Mouse (Mus musculus): ENCODE data around the gene Gm12830. TPM values are rescaled to one million over a fixed set of nuclear protein-coding genes. Genes with fewer than 3 reads are reported as not detected.

Gene Gm12830
- polyA plus RNA-seq (2016; fragmentation: Nextera tagmentation; extraction: Ambion mirVana) = 0.09 TPM in 1 of 2 replicates, not detected in the other

- Histone ChIP-seq H3K36me3 (replicated peaks) (no peaks in the 10 kb centered on the region), H3K27me3 (ENCODE audit: poor library complexity, severe bottlenecking) (peaks cover 91% of the 10 kb centered on the region), H3K4me1 (peaks cover 43% of the 10 kb centered on the region), H3K9me3 (no peaks in the 10 kb centered on the region), H3K27ac (peak within 1 kb of the TSS; percentile 62), H3K4me3 (peak within 1 kb of the TSS; percentile 45)
- DNase-seq (ENCODE audit: extremely low spot score, low spot score) = peak; percentile 81
- under 1% methylated on average over 51 of the region's 51 CpGs for WGBS
These were observed at the start of gene Gm12830 for GRCm38 (mm10) chr4:114821567-114822192. Gene Gm12830, plus strand, starts transcription at chr4:114821722.

GRCm38 (mm10) chr4:114773316-114773715, 48.2 kb upstream of the Gm12830 start:
- WGBS = 90% methylated on average over 1 of the region's 1 CpGs
- no peak overlapping the region for H3K27ac ChIP-seq
- peaks cover 6% of the 10 kb centered on the region; the same call in 1 of the 2 replicates for H3K27me3 ChIP-seq (ENCODE audit: poor library complexity, severe bottlenecking)
- H3K36me3 ChIP-seq (replicated peaks) = no peaks in the 10 kb centered on the region
- peak; percentile 5 for DNase-seq (ENCODE audit: extremely low spot score, low spot score)
- H3K4me1 ChIP-seq = peaks cover 15% of the 10 kb centered on the region
- H3K4me3 ChIP-seq = no peak overlapping the region
- H3K9me3 ChIP-seq = no peaks in the 10 kb centered on the region

GRCm38 (mm10) chr4:114777625-114778202, 43.8 kb upstream of the Gm12830 start:
- Histone ChIP-seq H3K36me3 (replicated peaks) (no peaks in the 10 kb centered on the region), H3K27ac (peak overlapping the region; percentile 72), H3K27me3 (ENCODE audit: poor library complexity, severe bottlenecking) (peaks cover 25% of the 10 kb centered on the region), H3K4me3 (no peak overlapping the region), H3K9me3 (no peaks in the 10 kb centered on the region), H3K4me1 (peaks cover 47% of the 10 kb centered on the region)
- no peak for DNase-seq (ENCODE audit: extremely low spot score, low spot score)
- 48% methylated on average over 11 of the region's 11 CpGs for WGBS

- WGBS = 63% methylated on average over 7 of the region's 7 CpGs
- Histone ChIP-seq H3K9me3 (no peaks in the 10 kb centered on the region), H3K27me3 (ENCODE audit: poor library complexity, severe bottlenecking) (peaks cover 37% of the 10 kb centered on the region), H3K27ac (peak overlapping the region; percentile 63; the same call in 1 of the 2 replicates), H3K36me3 (replicated peaks) (no peaks in the 10 kb centered on the region), H3K4me3 (no peak overlapping the region), H3K4me1 (peaks cover 57% of the 10 kb centered on the region)
- DNase-seq (ENCODE audit: extremely low spot score, low spot score) = no peak
These were observed 42.6 kb upstream of the Gm12830 start for GRCm38 (mm10) chr4:114778716-114779474.

GRCm38 (mm10) chr4:114779475-114779757, 42.1 kb upstream of the Gm12830 start:
- H3K4me3 ChIP-seq = no peak overlapping the region
- no peaks in the 10 kb centered on the region for H3K9me3 ChIP-seq
- H3K36me3 ChIP-seq (replicated peaks) = no peaks in the 10 kb centered on the region
- peak; percentile 44 for DNase-seq (ENCODE audit: extremely low spot score, low spot score)
- H3K27ac ChIP-seq = peak overlapping the region; percentile 74
- H3K27me3 ChIP-seq (ENCODE audit: poor library complexity, severe bottlenecking) = peaks cover 42% of the 10 kb centered on the region
- peaks cover 59% of the 10 kb centered on the region for H3K4me1 ChIP-seq
- WGBS = 35% methylated on average over 5 of the region's 5 CpGs

- WGBS = 62% methylated on average over 17 of the region's 17 CpGs
- H3K9me3 ChIP-seq = no peaks in the 10 kb centered on the region
- H3K36me3 ChIP-seq (replicated peaks) = no peaks in the 10 kb centered on the region
- H3K27me3 ChIP-seq (ENCODE audit: poor library complexity, severe bottlenecking) = peaks cover 47% of the 10 kb centered on the region
- no peak overlapping the region; the same call in 1 of the 2 replicates for H3K4me3 ChIP-seq
- DNase-seq (ENCODE audit: extremely low spot score, low spot score) = no peak
- peak overlapping the region; percentile 74 for H3K27ac ChIP-seq
- H3K4me1 ChIP-seq = peaks cover 63% of the 10 kb centered on the region
These were observed 41.6 kb upstream of the Gm12830 start for GRCm38 (mm10) chr4:114779758-114780546.

- Histone ChIP-seq H3K36me3 (replicated peaks) (no peaks in the 10 kb centered on the region), H3K4me1 (peaks cover 56% of the 10 kb centered on the region), H3K27me3 (ENCODE audit: poor library complexity, severe bottlenecking) (peaks cover 60% of the 10 kb centered on the region), H3K4me3 (no peak overlapping the region), H3K9me3 (no peaks in the 10 kb centered on the region), H3K27ac (no peak overlapping the region)
- WGBS = 69% methylated on average over 7 of the region's 7 CpGs
- no peak for DNase-seq (ENCODE audit: extremely low spot score, low spot score)
These were observed 38.7 kb upstream of the Gm12830 start for GRCm38 (mm10) chr4:114782851-114783250.

GRCm38 (mm10) chr4:114784735-114785134, 36.8 kb upstream of the Gm12830 start:
- WGBS = 88% methylated on average over 2 of the region's 2 CpGs
- Histone ChIP-seq H3K9me3 (no peaks in the 10 kb centered on the region), H3K27ac (peak overlapping the region; percentile 20; the same call in 1 of the 2 replicates), H3K4me1 (peaks cover 51% of the 10 kb centered on the region), H3K4me3 (no peak overlapping the region), H3K27me3 (ENCODE audit: poor library complexity, severe bottlenecking) (peaks cover 65% of the 10 kb centered on the region), H3K36me3 (replicated peaks) (no peaks in the 10 kb centered on the region)
- no peak for DNase-seq (ENCODE audit: extremely low spot score, low spot score)

- H3K27me3 ChIP-seq (ENCODE audit: poor library complexity, severe bottlenecking) = peaks cover 70% of the 10 kb centered on the region
- no peak overlapping the region for H3K4me3 ChIP-seq
- H3K27ac ChIP-seq = peak overlapping the region; percentile 4; the same call in 1 of the 2 replicates
- H3K36me3 ChIP-seq (replicated peaks) = no peaks in the 10 kb centered on the region
- 54% methylated on average over 4 of the region's 4 CpGs for WGBS
- no peaks in the 10 kb centered on the region for H3K9me3 ChIP-seq
- DNase-seq (ENCODE audit: extremely low spot score, low spot score) = no peak
- H3K4me1 ChIP-seq = peaks cover 17% of the 10 kb centered on the region
These were observed 32.7 kb upstream of the Gm12830 start for GRCm38 (mm10) chr4:114788856-114789255.

GRCm38 (mm10) chr4:114791650-114792049, 29.9 kb upstream of the Gm12830 start:
- no peak overlapping the region for H3K27ac ChIP-seq
- H3K36me3 ChIP-seq (replicated peaks) = no peaks in the 10 kb centered on the region
- no peak for DNase-seq (ENCODE audit: extremely low spot score, low spot score)
- peaks cover 12% of the 10 kb centered on the region for H3K4me1 ChIP-seq
- H3K27me3 ChIP-seq (ENCODE audit: poor library complexity, severe bottlenecking) = peaks cover 77% of the 10 kb centered on the region
- WGBS = 86% methylated on average over 9 of the region's 9 CpGs
- H3K9me3 ChIP-seq = no peaks in the 10 kb centered on the region
- no peak overlapping the region for H3K4me3 ChIP-seq

GRCm38 (mm10) chr4:114793836-114794235, 27.7 kb upstream of the Gm12830 start:
- Histone ChIP-seq H3K4me1 (peaks cover 23% of the 10 kb centered on the region), H3K36me3 (replicated peaks) (no peaks in the 10 kb centered on the region), H3K4me3 (no peak overlapping the region), H3K27ac (no peak overlapping the region), H3K9me3 (no peaks in the 10 kb centered on the region), H3K27me3 (ENCODE audit: poor library complexity, severe bottlenecking) (peaks cover 93% of the 10 kb centered on the region)
- DNase-seq (ENCODE audit: extremely low spot score, low spot score) = no peak
- 93% methylated on average over 2 of the region's 2 CpGs for WGBS

- H3K9me3 ChIP-seq = no peaks in the 10 kb centered on the region
- H3K36me3 ChIP-seq (replicated peaks) = no peaks in the 10 kb centered on the region
- H3K4me1 ChIP-seq = peaks cover 17% of the 10 kb centered on the region
- WGBS = 47% methylated on average over 5 of the region's 5 CpGs
- no peak overlapping the region for H3K4me3 ChIP-seq
- peaks cover 100% of the 10 kb centered on the region for H3K27me3 ChIP-seq (ENCODE audit: poor library complexity, severe bottlenecking)
- no peak overlapping the region for H3K27ac ChIP-seq
- DNase-seq (ENCODE audit: extremely low spot score, low spot score) = no peak
These were observed 24.1 kb upstream of the Gm12830 start for GRCm38 (mm10) chr4:114797254-114797914.

Measured in forebrain, embryonic 10.5 days (tissue).